Mouse (Mus musculus) MEL (cell line): ENCODE data around the gene Slc9a5. TPM values are rescaled to one million over a fixed set of nuclear protein-coding genes. Genes with fewer than 3 reads are reported as not detected.

Experiments
- DNase-seq: peaks from one replicate; pipeline ENCODE4 v3.0.0; 2011; ENCODE audit warnings: low read depth, low spot score
- H3K27ac ChIP-seq: 2 replicates; pipeline ENCODE4 v1.5.1; 2012; ENCODE audit warnings: low read depth, mild to moderate bottlenecking, control low read depth, low read length, moderate library complexity; ENCODE audit not compliant: control insufficient read depth
- H3K27me3 ChIP-seq, 2 experiments: fragments of 150-350 bp in 1 of 2; sonication (generic) in 1 of 2; 2 replicates each; pipeline ENCODE4 v1.6.1; 2012; ENCODE audit warnings: low read length in 2 of 2, mild to moderate bottlenecking in 2 of 2, improper control_type of control experiment in 1 of 2, moderate library complexity in 1 of 2; ENCODE audit not compliant: insufficient read depth in 2 of 2, control insufficient read depth in 1 of 2
- H3K36me3 ChIP-seq, 2 experiments: 2 replicates each; pipeline ENCODE4 v1.6.1; 2012 to 2014; ENCODE audit warnings: low read length in 2 of 2, improper control_type of control experiment in 1 of 2, inconsistent platforms in 1 of 2, mild to moderate bottlenecking in 1 of 2; ENCODE audit not compliant: insufficient read depth in 2 of 2, control insufficient read depth in 1 of 2
- H3K4me1 ChIP-seq, 2 experiments: fragments of 150-350 bp in 1 of 2; sonication (generic) in 1 of 2; 2 replicates each; pipeline ENCODE4 v1.6.1; 2012; ENCODE audit warnings: low read length in 2 of 2, improper control_type of control experiment in 1 of 2, mild to moderate bottlenecking in 1 of 2; ENCODE audit not compliant: insufficient read depth in 2 of 2, control insufficient read depth in 1 of 2
- H3K4me3 ChIP-seq, 2 experiments: fragments of 150-350 bp in 1 of 2; sonication (generic) in 1 of 2; 2 replicates each; pipeline ENCODE4 v1.5.1; 2012; ENCODE audit warnings: low read depth in 2 of 2, low read length in 2 of 2, mild to moderate bottlenecking in 2 of 2, moderate library complexity in 2 of 2, control low read depth in 1 of 2, improper control_type of control experiment in 1 of 2; ENCODE audit not compliant: control insufficient read depth in 1 of 2, insufficient read depth in 1 of 2
- H3K79me2 ChIP-seq: 2 replicates; pipeline ENCODE4 v1.6.1; 2012; ENCODE audit warnings: mild to moderate bottlenecking, low read length, moderate library complexity; ENCODE audit not compliant: control insufficient read depth, poor library complexity, insufficient read depth
- H3K9ac ChIP-seq: 2 replicates; pipeline ENCODE4 v1.6.1; 2012; ENCODE audit warnings: low read depth, mild to moderate bottlenecking, control low read depth, low read length, moderate library complexity; ENCODE audit not compliant: control insufficient read depth, poor library complexity, severe bottlenecking
- H3K9me3 ChIP-seq: fragments of 150-350 bp; sonication (generic); replicated peaks from 2 replicates; pipeline ENCODE4 v1.6.1; 2012; ENCODE audit warnings: mild to moderate bottlenecking, low read length, improper control_type of control experiment, moderate library complexity; ENCODE audit not compliant: insufficient read depth
- BHLHE40 ChIP-seq: IDR thresholded peaks from 2 replicates; pipeline ENCODE4 v1.6.1; 2012; ENCODE audit warnings: low read depth, mild to moderate bottlenecking, inconsistent platforms, low read length, improper control_type of control experiment, borderline replicate concordance
- CHD1 ChIP-seq: IDR thresholded peaks from 2 replicates; pipeline ENCODE4 v1.6.1; 2012; ENCODE audit warnings: low read depth, mild to moderate bottlenecking, inconsistent platforms, low read length, improper control_type of control experiment
- ELF1 ChIP-seq: IDR thresholded peaks from 2 replicates; pipeline ENCODE4 v1.6.1; 2014; ENCODE audit warnings: low read depth, mild to moderate bottlenecking, inconsistent platforms, low read length, improper control_type of control experiment, moderate library complexity
- EP300 ChIP-seq, 2 experiments: IDR thresholded peaks; 2 replicates each; pipeline ENCODE4 v1.6.1; 2011; ENCODE audit warnings: improper control_type of control experiment in 2 of 2, low read length in 2 of 2, low read depth in 1 of 2, mild to moderate bottlenecking in 1 of 2
- GATA1 ChIP-seq: IDR thresholded peaks from 2 replicates; pipeline ENCODE4 v1.6.1; 2011; ENCODE audit warnings: low read depth, low read length, improper control_type of control experiment
- HCFC1 ChIP-seq: IDR thresholded peaks from 2 replicates; pipeline ENCODE4 v1.6.1; 2012; ENCODE audit warnings: low read depth, mild to moderate bottlenecking, inconsistent platforms, low read length, improper control_type of control experiment, moderate library complexity
- MAX ChIP-seq: IDR thresholded peaks from 2 replicates; pipeline ENCODE4 v1.6.1; 2011; ENCODE audit warnings: low read length, improper control_type of control experiment
- MEF2A ChIP-seq: IDR thresholded peaks from 2 replicates; pipeline ENCODE4 v1.6.1; 2014; ENCODE audit warnings: low read depth, mild to moderate bottlenecking, inconsistent platforms, low read length, improper control_type of control experiment; ENCODE audit not compliant: poor library complexity, insufficient replicate concordance, severe bottlenecking; ENCODE audit errors: extremely low read depth
- MXI1 ChIP-seq: IDR thresholded peaks from 2 replicates; pipeline ENCODE4 v1.6.1; 2011; ENCODE audit warnings: mild to moderate bottlenecking, low read depth, low read length, improper control_type of control experiment
- MYB ChIP-seq: IDR thresholded peaks from 2 replicates; pipeline ENCODE4 v1.6.1; 2011; ENCODE audit warnings: mild to moderate bottlenecking, low read depth, low read length, improper control_type of control experiment
- MYC ChIP-seq: IDR thresholded peaks from 2 replicates; pipeline ENCODE4 v1.6.1; 2011; ENCODE audit warnings: low read depth, mild to moderate bottlenecking, low read length, improper control_type of control experiment, moderate library complexity
- NELFE ChIP-seq: IDR thresholded peaks from 2 replicates; pipeline ENCODE4 v1.6.1; 2011; ENCODE audit warnings: low read depth, low read length, improper control_type of control experiment
- NRF1 ChIP-seq: IDR thresholded peaks from 2 replicates; pipeline ENCODE4 v1.6.1; 2014; ENCODE audit warnings: low read depth, mild to moderate bottlenecking, inconsistent platforms, low read length, improper control_type of control experiment, moderate library complexity; ENCODE audit not compliant: poor library complexity, insufficient read depth, severe bottlenecking
- POLR2A ChIP-seq, 2 experiments: IDR thresholded peaks; 2 replicates each; pipeline ENCODE4 v1.6.1; 2011 to 2012; ENCODE audit warnings: low read length in 2 of 2, mild to moderate bottlenecking in 2 of 2, control low read depth in 1 of 2, improper control_type of control experiment in 1 of 2, low read depth in 1 of 2, moderate library complexity in 1 of 2; ENCODE audit not compliant: control insufficient read depth in 1 of 2, insufficient read depth in 1 of 2, poor library complexity in 1 of 2
- POLR2AphosphoS2 ChIP-seq: IDR thresholded peaks from 2 replicates; pipeline ENCODE4 v1.6.1; 2011; ENCODE audit warnings: low read length, improper control_type of control experiment
- POLR2AphosphoS5 ChIP-seq: IDR thresholded peaks from 2 replicates; pipeline ENCODE4 v1.6.1; 2012; ENCODE audit warnings: low read depth, borderline replicate concordance, mild to moderate bottlenecking, inconsistent platforms, low read length, moderate library complexity, mixed read lengths
- RCOR1 ChIP-seq: IDR thresholded peaks from 2 replicates; pipeline ENCODE4 v1.6.1; 2012; ENCODE audit warnings: low read depth, mild to moderate bottlenecking, inconsistent platforms, low read length, improper control_type of control experiment
- SMC3 ChIP-seq: IDR thresholded peaks from 2 replicates; pipeline ENCODE4 v1.6.1; 2011; ENCODE audit warnings: low read depth, low read length, improper control_type of control experiment
- TCF12 ChIP-seq: IDR thresholded peaks from 2 replicates; pipeline ENCODE4 v1.6.1; 2014; ENCODE audit warnings: low read depth, mild to moderate bottlenecking, inconsistent platforms, low read length, improper control_type of control experiment, moderate library complexity
- UBTF ChIP-seq: IDR thresholded peaks from 2 replicates; pipeline ENCODE4 v1.6.1; 2012; ENCODE audit warnings: low read depth, mild to moderate bottlenecking, inconsistent platforms, low read length, improper control_type of control experiment, moderate library complexity, borderline replicate concordance; ENCODE audit not compliant: insufficient read depth
- USF1 ChIP-seq: IDR thresholded peaks from 2 replicates; pipeline ENCODE4 v1.6.1; 2014; ENCODE audit warnings: low read depth, mild to moderate bottlenecking, inconsistent platforms, low read length, improper control_type of control experiment, moderate library complexity
- ZC3H11A ChIP-seq: IDR thresholded peaks from 2 replicates; pipeline ENCODE4 v1.6.1; 2012; ENCODE audit warnings: low read depth, mild to moderate bottlenecking, inconsistent platforms, low read length, improper control_type of control experiment
- ZNF384 ChIP-seq: IDR thresholded peaks from 2 replicates; pipeline ENCODE4 v1.6.1; 2012; ENCODE audit warnings: low read depth, mild to moderate bottlenecking, inconsistent platforms, low read length, improper control_type of control experiment
- polyA plus RNA-seq, 2 experiments: library from polyadenylated mRNA; stranded (reverse) in 1 of 2; unstranded in 1 of 2; fragments of >175 nt in 1 of 2; fragments of >200 nt in 1 of 2; gene quantifications; 2 replicates each; pipeline versions ENCODE4 v1.2.1 to v1.2.4; 2012; ENCODE audit warnings: low replicate concordance in 2 of 2, low read depth in 1 of 2; ENCODE audit not compliant: insufficient read length in 2 of 2, insufficient read depth in 1 of 2, missing spikeins in 1 of 2
- total RNA-seq: library from RNA; depleted of rRNA; stranded (reverse); fragments of 300-350 nt; gene quantifications from 2 replicates; pipeline ENCODE4 v1.2.3, GENCODE M21; 2012

Slc9a5 gene
- total and polyA plus RNA-seq, 3 experiments: 0.12 to 1.9 TPM; not detected in 1

DNA sequence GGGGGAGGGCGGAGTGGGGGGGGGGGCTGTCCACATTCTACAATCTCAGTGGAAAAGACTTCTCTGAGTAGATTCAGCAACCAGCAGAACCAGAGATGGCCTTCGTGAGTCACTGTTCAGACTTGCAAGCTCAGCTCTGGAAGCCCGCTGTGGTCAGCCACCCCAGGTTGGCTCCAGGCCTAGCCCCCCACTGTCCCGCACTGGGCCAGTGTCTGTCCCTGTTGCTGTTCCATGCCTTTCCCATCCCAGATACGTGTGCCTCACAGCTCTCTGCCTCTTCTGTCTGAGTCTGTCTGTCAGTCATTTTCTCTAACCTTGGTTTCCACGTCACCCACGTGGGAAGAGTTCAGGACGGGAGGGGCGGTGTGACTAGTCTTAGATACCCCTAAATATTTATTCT is 23.8 kb downstream of the Slc9a5 start:
- TF ChIP-seq CHD1 (no peak), NELFE (no peak), MXI1 (no peak), MYB (no peak), EP300 (IDR thresholded peaks at IDR 0.05; ENCODE audit: low read depth in 1 of 2, low read length in 2 of 2) (no peak), GATA1 (no peak), ZC3H11A (no peak), ZNF384 (no peak)
- TF ChIP-seq, all 39 proteins: peak for 0
- peaks cover 4 to 7% of the 10 kb centered on the region in 2 experiments; a peak in 3 of 4 replicates for H3K4me1 ChIP-seq
- no peaks in the 10 kb centered on the region for H3K9me3 ChIP-seq
- H3K79me2 ChIP-seq: no peaks in the 10 kb centered on the region
- DNase-seq: no peak
- no peak overlapping the region for H3K27ac ChIP-seq
- H3K27me3 ChIP-seq: no peaks in the 10 kb centered on the region
- no peak overlapping the region for H3K4me3 ChIP-seq
- H3K36me3 ChIP-seq: peaks cover 0 to 4% of the 10 kb centered on the region in 2 experiments; a peak in 2 of 4 replicates
- H3K9ac ChIP-seq: no peak overlapping the region

DNA sequence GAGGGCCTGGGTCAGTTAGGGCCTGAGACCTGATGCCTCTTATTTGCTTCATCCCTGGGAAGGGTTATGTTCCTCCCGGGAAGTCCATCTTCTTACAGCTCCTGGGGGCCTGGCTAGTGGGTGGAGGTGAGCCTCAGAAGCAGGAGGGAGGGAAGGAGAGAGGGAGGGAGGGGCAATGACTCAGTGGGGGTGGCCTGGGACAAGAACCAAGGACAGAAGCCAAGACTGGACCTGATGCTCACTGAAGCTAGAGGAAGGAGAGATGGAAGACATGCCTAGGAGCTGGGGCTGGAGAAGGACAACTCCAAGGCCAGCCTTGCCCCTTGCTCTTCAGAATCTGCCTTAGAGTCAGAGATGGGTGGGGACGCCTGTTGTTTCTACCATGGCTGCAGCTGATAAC is 24.4 kb downstream of the Slc9a5 start, which contains the start of gene Plekhg4:
Gene Plekhg4 (plus strand): TSS at position 243 of the 400 bp plus-strand sequence.
- TF ChIP-seq MXI1: no peak
- no peak for TF ChIP-seq CHD1
- no peak for TF ChIP-seq SMC3
- TF ChIP-seq NRF1: no peak
- TF ChIP-seq BHLHE40: no peak
- no peak for TF ChIP-seq POLR2A (IDR thresholded peaks at IDR 0.05; ENCODE audit: control insufficient read depth in 1 of 2, insufficient read depth in 1 of 2, low read depth in 1 of 2, low read length in 2 of 2, poor library complexity in 1 of 2)
- TF ChIP-seq MAX: no peak
- TF ChIP-seq HCFC1: no peak
- TF ChIP-seq ELF1: no peak
- TF ChIP-seq TCF12: no peak
- TF ChIP-seq USF1: no peak
- TF ChIP-seq MYC: no peak
- TF ChIP-seq EP300 (IDR thresholded peaks at IDR 0.05; ENCODE audit: low read depth in 1 of 2, low read length in 2 of 2): no peak
- TF ChIP-seq POLR2AphosphoS2: no peak
- no peak for TF ChIP-seq MEF2A
- no peak for TF ChIP-seq RCOR1
- no peak for TF ChIP-seq UBTF
- no peak for TF ChIP-seq POLR2AphosphoS5
- no peaks in the 10 kb centered on the region for H3K27me3 ChIP-seq
- DNase-seq: no peak
- peaks cover 0 to 4% of the 10 kb centered on the region in 2 experiments; a peak in 2 of 4 replicates for H3K36me3 ChIP-seq
- H3K4me3 ChIP-seq: no peak within 1 kb of the TSS
- H3K9me3 ChIP-seq: no peaks in the 10 kb centered on the region
- H3K79me2 ChIP-seq: no peaks in the 10 kb centered on the region
- peaks cover 4 to 7% of the 10 kb centered on the region in 2 experiments; a peak in 3 of 4 replicates for H3K4me1 ChIP-seq
- H3K9ac ChIP-seq: no peak within 1 kb of the TSS
- no peak within 1 kb of the TSS for H3K27ac ChIP-seq
